Mouse (Mus musculus) lung, postnatal 0 days (tissue): Measurements from ENCODE around the gene Frmd8. TPM values are rescaled to one million over a fixed set of nuclear protein-coding genes. Genes with fewer than 3 reads are reported as not detected.
"Not testable (repeated sequence)": the region's sequence is repeated elsewhere in the genome, so short reads cannot be mapped to it uniquely, and the experiment has no call there.

ENCODE experiments used
- ATAC-seq: fragments of 200-750 bp; cut with Nextera tagmentation; 2 replicates; pipeline ENCODE4 v1.8.0; 2017; ENCODE audit warnings: moderate library complexity
- DNase-seq: peaks from one replicate; pipeline ENCODE4 v3.0.0-alpha.2; 2016; ENCODE audit warnings: low spot score
- H3K27ac ChIP-seq: fragments of 300-500 bp; sonication (generic); 2 replicates; pipeline ENCODE4 v1.5.1; 2014; ENCODE audit warnings: antibody characterized with exemption, mild to moderate bottlenecking, low read length, mixed read lengths
- H3K27me3 ChIP-seq: fragments of 300-500 bp; sonication (generic); replicated peaks from 2 replicates; pipeline ENCODE4 v1.6.1; 2014; ENCODE audit warnings: low read length, mixed read lengths; ENCODE audit not compliant: insufficient read depth
- H3K36me3 ChIP-seq: fragments of 300-500 bp; sonication (generic); 2 replicates; pipeline ENCODE4 v1.6.1; 2014; ENCODE audit warnings: low read length, mixed read lengths; ENCODE audit not compliant: insufficient read depth
- H3K4me1 ChIP-seq: fragments of 300-500 bp; sonication (generic); 2 replicates; pipeline ENCODE4 v1.6.1; 2014; ENCODE audit warnings: antibody characterized with exemption, low read depth, low read length, mixed read lengths; ENCODE audit not compliant: insufficient read depth
- H3K4me2 ChIP-seq: fragments of 300-500 bp; sonication (generic); replicated peaks from 2 replicates; pipeline ENCODE4 v1.6.1; 2014; ENCODE audit warnings: low read depth, mild to moderate bottlenecking, low read length, moderate library complexity, mixed read lengths
- H3K4me3 ChIP-seq: fragments of 300-500 bp; sonication (generic); 2 replicates; pipeline ENCODE4 v1.5.1; 2014; ENCODE audit warnings: low read depth, low read length
- H3K9ac ChIP-seq: fragments of 300-500 bp; sonication (generic); replicated peaks from 2 replicates; pipeline ENCODE4 v1.6.1; 2014; ENCODE audit warnings: low read depth, mild to moderate bottlenecking
- H3K9me3 ChIP-seq: fragments of 300-500 bp; sonication (generic); 2 replicates; pipeline ENCODE4 v1.6.1; 2016; ENCODE audit warnings: low read length, mixed read lengths
- CTCF ChIP-seq: IDR thresholded peaks from 2 replicates; pipeline ENCODE4 v1.5.1; 2016; ENCODE audit warnings: antibody characterized with exemption, mild to moderate bottlenecking
- EP300 ChIP-seq: IDR thresholded peaks from 2 replicates; pipeline ENCODE4 v1.6.1; 2016; ENCODE audit warnings: antibody characterized with exemption, mild to moderate bottlenecking, control low read depth
- WGBS: fragments of 180-500 bp; shearing (Covaris S2); extraction: QIAGEN DNeasy Blood & Tissue Kit; methylation state at CpG from one replicate; pipeline ENCODE4 v1.1.7; 2014; 5-methylcytosine and 5-hydroxymethylcytosine counted together
- polyA plus RNA-seq: library from polyadenylated mRNA; unstranded; fragments of >200 nt; fragmentation: Nextera tagmentation; extraction: Ambion mirVana; gene quantifications from 2 replicates; pipeline ENCODE4 v1.2.1, GENCODE M21; 2015

Gene Frmd8
- polyA plus RNA-seq, 1 experiment from 2014 or later: 35.1 TPM

DNA sequence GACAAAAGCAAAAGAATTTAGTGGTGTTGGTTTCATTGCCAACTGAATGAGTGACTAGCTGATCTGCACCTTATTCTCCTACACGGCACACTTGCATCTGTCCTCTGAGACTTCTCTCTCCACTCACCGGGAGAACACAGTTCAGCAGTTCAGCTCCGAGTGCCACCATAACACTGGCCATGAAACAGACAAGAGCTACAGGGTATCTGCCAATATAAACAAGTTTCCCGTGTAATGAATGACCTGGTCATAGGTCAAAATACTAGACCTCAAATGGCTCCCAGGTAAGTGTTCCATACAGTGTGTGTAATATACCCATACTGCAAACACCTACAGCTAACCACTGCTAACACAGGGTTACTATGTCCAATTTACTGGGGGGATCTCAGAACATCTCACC lies 14.1 kb upstream of the Frmd8 start:
- DNase-seq (no peak), ATAC-seq (no peak)
- TF ChIP-seq CTCF: no peak
- Histone ChIP-seq H3K4me2 (no peak overlapping the region), H3K9ac (no peak overlapping the region), H3K4me3 (no peak overlapping the region), H3K9me3 (no peaks in the 10 kb centered on the region), H3K36me3 (no peaks in the 10 kb centered on the region), H3K27ac (no peak overlapping the region), H3K27me3 (no peaks in the 10 kb centered on the region), H3K4me1 (no peaks in the 10 kb centered on the region)
- WGBS: 45% methylated on average over 4 of the region's 4 CpGs

- H3K4me2 ChIP-seq: no peak overlapping the region
- no peaks in the 10 kb centered on the region for H3K9me3 ChIP-seq
- ATAC-seq: no peak
- H3K36me3 ChIP-seq: no peaks in the 10 kb centered on the region
- no peaks in the 10 kb centered on the region for H3K4me1 ChIP-seq
- no peak overlapping the region for H3K9ac ChIP-seq
- H3K4me3 ChIP-seq: no peak overlapping the region
- H3K27me3 ChIP-seq: no peaks in the 10 kb centered on the region
- H3K27ac ChIP-seq: no peak overlapping the region
- TF ChIP-seq CTCF: no peak
- TF ChIP-seq EP300: no peak
- no peak for DNase-seq
- WGBS: 59% methylated on average over 3 of the region's 3 CpGs
Measured at GRCm38 (mm10) chr19:5887234-5887815, 12.3 kb upstream of the Frmd8 start.

DNA sequence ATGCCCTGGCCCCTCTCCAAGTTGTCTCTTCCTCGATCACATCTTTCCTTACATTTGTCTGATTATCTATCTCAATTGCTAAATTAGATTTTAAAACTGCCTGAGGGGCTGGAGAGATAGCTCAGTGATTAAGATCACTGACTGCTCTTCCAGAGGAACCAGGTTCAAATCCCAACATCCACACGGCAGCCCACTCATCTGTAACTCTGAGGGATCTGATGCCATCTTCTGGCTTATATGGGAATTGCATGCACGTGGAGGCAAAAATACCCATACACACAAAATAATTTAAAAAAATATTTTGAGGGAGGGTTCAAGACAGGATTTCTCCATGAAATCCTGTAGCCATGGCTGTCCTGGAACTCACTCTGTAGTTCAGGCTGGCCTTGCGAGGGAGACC lies 10.8 kb upstream of the Frmd8 start:
- Histone ChIP-seq H3K27ac (no peak overlapping the region), H3K4me2 (no peak overlapping the region), H3K9me3 (no peaks in the 10 kb centered on the region), H3K27me3 (no peaks in the 10 kb centered on the region), H3K9ac (no peak overlapping the region), H3K4me1 (no peaks in the 10 kb centered on the region), H3K4me3 (no peak overlapping the region), H3K36me3 (no peaks in the 10 kb centered on the region)
- ATAC-seq: no peak
- peak; percentile 52 for DNase-seq
- TF ChIP-seq EP300 (no peak), CTCF (peak; percentile 72)
- 63% methylated on average over 4 of the region's 4 CpGs for WGBS

DNA sequence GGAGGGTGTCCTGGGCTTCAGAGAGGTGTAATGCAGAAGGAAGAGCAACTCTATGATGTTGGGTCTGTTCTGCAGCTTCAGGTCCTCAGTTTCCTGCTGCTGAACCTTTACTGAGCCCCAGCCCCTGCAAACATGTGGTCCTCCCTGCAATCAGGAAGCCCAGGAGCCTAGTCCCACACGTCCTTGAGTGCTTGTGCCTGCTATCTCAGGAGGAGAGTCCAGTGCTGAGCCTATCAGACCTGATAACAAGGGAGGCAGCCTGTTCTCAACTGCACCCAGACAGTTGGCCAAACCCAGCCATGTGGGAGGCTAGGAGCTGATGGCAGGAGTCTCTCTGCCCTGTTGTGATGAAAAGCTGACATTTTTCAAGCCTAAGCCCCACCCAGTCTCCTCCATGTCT lies 8.9 kb upstream of the Frmd8 start:
- WGBS: 32% methylated on average over 1 of the region's 1 CpGs
- H3K4me3 ChIP-seq: no peak overlapping the region
- no peak overlapping the region for H3K9ac ChIP-seq
- H3K36me3 ChIP-seq: no peaks in the 10 kb centered on the region
- DNase-seq (no peak), ATAC-seq (no peak)
- H3K4me1 ChIP-seq: no peaks in the 10 kb centered on the region
- no peaks in the 10 kb centered on the region for H3K27me3 ChIP-seq
- TF ChIP-seq CTCF (no peak), EP300 (no peak)
- no peaks in the 10 kb centered on the region for H3K9me3 ChIP-seq
- no peak overlapping the region for H3K4me2 ChIP-seq
- H3K27ac ChIP-seq: no peak overlapping the region

GRCm38 (mm10) chr19:5882079-5882478 lies 7.0 kb upstream of the Frmd8 start:
- not testable (repeated sequence) for H3K36me3 ChIP-seq, ATAC-seq, H3K4me1 ChIP-seq, DNase-seq, H3K4me3 ChIP-seq, H3K4me2 ChIP-seq, H3K27me3 ChIP-seq, H3K9me3 ChIP-seq, H3K9ac ChIP-seq, H3K27ac ChIP-seq
- 53% methylated on average over 5 of the region's 5 CpGs for WGBS

DNA sequence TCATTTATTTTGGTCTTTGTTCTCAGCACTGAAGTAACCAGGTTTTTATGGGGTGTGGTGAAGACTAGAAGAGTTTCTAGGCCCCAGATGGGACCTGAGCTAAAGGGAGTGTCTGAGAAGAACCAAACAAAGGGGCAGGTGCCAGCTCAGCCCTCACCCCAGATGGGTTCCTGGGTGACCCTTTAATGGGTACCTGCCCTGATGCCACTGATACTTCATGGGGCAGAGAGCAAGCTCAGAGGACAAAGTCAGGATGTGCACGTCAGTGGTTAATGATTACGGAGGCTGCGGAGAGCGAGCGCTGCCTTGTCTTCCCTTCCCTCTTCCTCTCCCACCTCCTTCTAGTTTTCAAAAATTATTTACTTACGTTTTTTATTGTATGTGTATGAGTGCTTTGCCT lies 6.1 kb upstream of the Frmd8 start:
- TF ChIP-seq CTCF (no peak), EP300 (no peak)
- WGBS: 96% methylated on average over 6 of the region's 6 CpGs
- no peak overlapping the region for H3K9ac ChIP-seq
- H3K27ac ChIP-seq: no peak overlapping the region
- H3K4me2 ChIP-seq: no peak overlapping the region
- no peaks in the 10 kb centered on the region for H3K36me3 ChIP-seq
- H3K4me3 ChIP-seq: no peak overlapping the region
- H3K4me1 ChIP-seq: 0 out of 2 replicates have a peak, but pooled peaks cover 7% of the 10 kb centered on the region
- H3K27me3 ChIP-seq: no peaks in the 10 kb centered on the region
- no peak for DNase-seq
- no peak for ATAC-seq
- no peaks in the 10 kb centered on the region for H3K9me3 ChIP-seq

GRCm38 (mm10) chr19:5879735-5880134 lies 4.7 kb upstream of the Frmd8 start:
- TF ChIP-seq EP300: no peak
- TF ChIP-seq CTCF: no peak
- Histone ChIP-seq H3K36me3 (no peaks in the 10 kb centered on the region), H3K27me3 (no peaks in the 10 kb centered on the region), H3K4me1 (peaks cover 7% of the 10 kb centered on the region; the same call in 1 of the 2 replicates), H3K4me3 (no peak overlapping the region), H3K4me2 (no peak overlapping the region), H3K9ac (no peak overlapping the region), H3K9me3 (no peaks in the 10 kb centered on the region), H3K27ac (no peak overlapping the region)
- ATAC-seq (no peak), DNase-seq (no peak)
- 93% methylated on average over 7 of the region's 7 CpGs for WGBS
